Mouse (Mus musculus) ES-Bruce4 (cell line): ENCODE results near the gene Rbbp5. TPM values are rescaled to one million over a fixed set of nuclear protein-coding genes. Genes with fewer than 3 reads are reported as not detected.

Source experiments
- H3K27ac ChIP-seq: 2 replicates; pipeline ENCODE4 v1.5.1; 2012; ENCODE audit warnings: low read length, inconsistent platforms; ENCODE audit not compliant: insufficient read depth
- H3K27me3 ChIP-seq: 2 replicates; pipeline ENCODE4 v1.6.1; 2012; ENCODE audit warnings: mild to moderate bottlenecking, low read length, inconsistent platforms; ENCODE audit not compliant: control insufficient read depth, poor library complexity, insufficient read depth, severe bottlenecking
- H3K36me3 ChIP-seq: 2 replicates; pipeline ENCODE4 v1.6.1; 2012; ENCODE audit warnings: inconsistent platforms, mild to moderate bottlenecking, low read length, moderate library complexity; ENCODE audit not compliant: control insufficient read depth, poor library complexity, insufficient read depth, severe bottlenecking
- H3K4me1 ChIP-seq: one replicate; pipeline ENCODE4 v1.8.1; 2011; ENCODE audit warnings: low read length; ENCODE audit not compliant: control insufficient read depth, insufficient read depth
- H3K4me3 ChIP-seq: 2 replicates; pipeline ENCODE4 v1.5.1; 2011; ENCODE audit warnings: low read depth, mild to moderate bottlenecking, low read length
- H3K9ac ChIP-seq: 2 replicates; pipeline ENCODE4 v1.6.1; 2012; ENCODE audit warnings: low read depth, mild to moderate bottlenecking, inconsistent platforms; ENCODE audit not compliant: poor library complexity, severe bottlenecking
- H3K9me3 ChIP-seq: replicated peaks from 2 replicates; pipeline ENCODE4 v1.6.1; 2012; ENCODE audit warnings: mild to moderate bottlenecking, low read length, inconsistent platforms; ENCODE audit not compliant: control insufficient read depth, poor library complexity, insufficient read depth, severe bottlenecking
- CTCF ChIP-seq: IDR thresholded peaks from one replicate; pipeline ENCODE4 v1.8.1; 2011; ENCODE audit warnings: low read depth, low read length
- EP300 ChIP-seq: IDR thresholded peaks from 2 replicates; pipeline ENCODE4 v1.6.1; 2011; ENCODE audit warnings: low read depth, low read length; ENCODE audit not compliant: insufficient read depth
- POLR2A ChIP-seq: IDR thresholded peaks from one replicate; pipeline ENCODE4 v1.8.1; 2011; ENCODE audit warnings: low read length; ENCODE audit not compliant: insufficient read depth
- polyA plus RNA-seq: library from polyadenylated mRNA; stranded (reverse); fragments of >200 nt; gene quantifications from 2 replicates; pipeline ENCODE4 v1.2.4, GENCODE M21; 2011; ENCODE audit warnings: low read depth; ENCODE audit not compliant: missing spikeins, insufficient read depth, insufficient read length

The Rbbp5 gene
- polyA plus RNA-seq, 1 experiment, result 85.4 TPM

- Histone ChIP-seq H3K27ac (no peak overlapping the region), H3K4me3 (no peak overlapping the region), H3K9ac (no peak overlapping the region), H3K4me1 (peaks cover 2% of the 10 kb centered on the region), H3K27me3 (no peaks in the 10 kb centered on the region), H3K9me3 (no peaks in the 10 kb centered on the region), H3K36me3 (no peaks in the 10 kb centered on the region)
- TF ChIP-seq EP300 (no peak), CTCF (no peak), POLR2A (no peak)
These were observed 50.9 kb downstream of the Rbbp5 start for GRCm38 (mm10) chr1:132528071-132528470.

GRCm38 (mm10) chr1:132528647-132529334 is 51.6 kb downstream of the Rbbp5 start:
- Histone ChIP-seq H3K27me3 (no peaks in the 10 kb centered on the region), H3K9ac (no peak overlapping the region), H3K4me3 (no peak overlapping the region), H3K9me3 (no peaks in the 10 kb centered on the region), H3K27ac (no peak overlapping the region), H3K4me1 (peaks cover 2% of the 10 kb centered on the region), H3K36me3 (no peaks in the 10 kb centered on the region)
- TF ChIP-seq POLR2A (no peak), EP300 (no peak), CTCF (no peak)

GRCm38 (mm10) chr1:132530631-132531191 is 53.5 kb downstream of the Rbbp5 start:
- no peak overlapping the region for H3K27ac ChIP-seq
- no peaks in the 10 kb centered on the region for H3K27me3 ChIP-seq
- H3K9ac ChIP-seq, result no peak overlapping the region
- TF ChIP-seq EP300, result no peak
- TF ChIP-seq CTCF, result no peak
- no peak for TF ChIP-seq POLR2A
- no peak overlapping the region for H3K4me3 ChIP-seq
- no peaks in the 10 kb centered on the region for H3K36me3 ChIP-seq
- no peaks in the 10 kb centered on the region for H3K9me3 ChIP-seq
- peaks cover 2% of the 10 kb centered on the region for H3K4me1 ChIP-seq

- no peak overlapping the region for H3K9ac ChIP-seq
- H3K4me3 ChIP-seq, result no peak overlapping the region
- H3K27me3 ChIP-seq, result no peaks in the 10 kb centered on the region
- no peak overlapping the region for H3K27ac ChIP-seq
- H3K9me3 ChIP-seq, result no peaks in the 10 kb centered on the region
- no peaks in the 10 kb centered on the region for H3K36me3 ChIP-seq
- H3K4me1 ChIP-seq, result peaks cover 2% of the 10 kb centered on the region
- TF ChIP-seq EP300, result no peak
- no peak for TF ChIP-seq POLR2A
- no peak for TF ChIP-seq CTCF
These were observed 55.4 kb downstream of the Rbbp5 start for GRCm38 (mm10) chr1:132532521-132532920.

- no peaks in the 10 kb centered on the region for H3K36me3 ChIP-seq
- H3K27me3 ChIP-seq, result no peaks in the 10 kb centered on the region
- TF ChIP-seq CTCF (no peak), POLR2A (no peak)
- H3K9ac ChIP-seq, result no peak overlapping the region
- H3K9me3 ChIP-seq, result no peaks in the 10 kb centered on the region
- H3K4me1 ChIP-seq, result peaks cover 2% of the 10 kb centered on the region
- no peak overlapping the region for H3K4me3 ChIP-seq
- no peak overlapping the region for H3K27ac ChIP-seq
These were observed 56.7 kb downstream of the Rbbp5 start for GRCm38 (mm10) chr1:132533840-132534239.

- Histone ChIP-seq H3K27me3 (no peaks in the 10 kb centered on the region), H3K9me3 (no peaks in the 10 kb centered on the region), H3K27ac (no peak overlapping the region), H3K4me1 (peaks cover under 1% of the 10 kb centered on the region), H3K4me3 (no peak overlapping the region), H3K9ac (no peak overlapping the region), H3K36me3 (no peaks in the 10 kb centered on the region)
- no peak for TF ChIP-seq CTCF
- no peak for TF ChIP-seq EP300
- TF ChIP-seq POLR2A, result no peak
These were observed 58.4 kb downstream of the Rbbp5 start for GRCm38 (mm10) chr1:132535541-132535940.
